Mouse (Mus musculus): ENCODE measurements at regions not wholly inside any gene's neighbourhood (a gene's known extent, or its start where the extent isn't known, plus 50 kb on each side); places are given as distances from the start of the nearest gene placed in this dataset.

- Histone ChIP-seq H3K9ac (no peak overlapping the region), H3K4me1 (peaks cover 26% of the 10 kb centered on the region; the same call in 1 of the 2 replicates), H3K4me2 (no peak overlapping the region), H3K4me3 (replicated peaks) (no peak overlapping the region), H3K27me3 (no peaks in the 10 kb centered on the region), H3K9me3 (replicated peaks) (no peaks in the 10 kb centered on the region), H3K27ac (no peak overlapping the region), H3K36me3 (no peaks in the 10 kb centered on the region)
- ATAC-seq (replicated peaks; ENCODE audit: low FRiP score), result no peak
- 52% methylated on average over 17 of the region's 17 CpGs for WGBS
Observed at GRCm38 (mm10) chr4:142622151-142622861, 383.1 kb upstream of the Kazn start.

GRCm38 (mm10) chr4:142619396-142619795, 380.2 kb upstream of the Kazn start:
- no peaks in the 10 kb centered on the region for H3K36me3 ChIP-seq
- no peaks in the 10 kb centered on the region for H3K27me3 ChIP-seq
- ATAC-seq (replicated peaks; ENCODE audit: low FRiP score), result no peak
- H3K27ac ChIP-seq, result no peak overlapping the region
- peaks cover 24% of the 10 kb centered on the region; the same call in 1 of the 2 replicates for H3K4me1 ChIP-seq
- 80% methylated on average over 8 of the region's 8 CpGs for whole genome bisulfite sequencing
- H3K9me3 ChIP-seq (replicated peaks), result no peaks in the 10 kb centered on the region
- H3K4me2 ChIP-seq, result no peak overlapping the region
- no peak overlapping the region for H3K9ac ChIP-seq
- H3K4me3 ChIP-seq (replicated peaks), result no peak overlapping the region

- H3K4me1 ChIP-seq, result peaks cover 24% of the 10 kb centered on the region; the same call in 1 of the 2 replicates
- H3K4me2 ChIP-seq, result no peak overlapping the region
- no peaks in the 10 kb centered on the region for H3K36me3 ChIP-seq
- H3K4me3 ChIP-seq (replicated peaks), result no peak overlapping the region
- no peak overlapping the region for H3K9ac ChIP-seq
- 33% methylated on average over 4 of the region's 4 CpGs for WGBS
- H3K27ac ChIP-seq, result no peak overlapping the region
- ATAC-seq (replicated peaks; ENCODE audit: low FRiP score), result peak; percentile 72
- H3K9me3 ChIP-seq (replicated peaks), result no peaks in the 10 kb centered on the region
- no peaks in the 10 kb centered on the region for H3K27me3 ChIP-seq
Observed at GRCm38 (mm10) chr4:142618770-142619169, 379.6 kb upstream of the Kazn start.

GRCm38 (mm10) chr4:142617676-142618075, 378.5 kb upstream of the Kazn start:
- Histone ChIP-seq H3K4me3 (replicated peaks) (no peak overlapping the region), H3K36me3 (no peaks in the 10 kb centered on the region), H3K4me1 (peaks cover 22% of the 10 kb centered on the region; the same call in 1 of the 2 replicates), H3K9ac (no peak overlapping the region), H3K27me3 (no peaks in the 10 kb centered on the region), H3K27ac (no peak overlapping the region), H3K9me3 (replicated peaks) (no peaks in the 10 kb centered on the region), H3K4me2 (no peak overlapping the region)
- 65% methylated on average over 5 of the region's 5 CpGs for WGBS
- ATAC-seq (replicated peaks; ENCODE audit: low FRiP score), result no peak

- no peaks in the 10 kb centered on the region for H3K27me3 ChIP-seq
- H3K4me2 ChIP-seq, result no peak overlapping the region
- no peak overlapping the region for H3K4me3 ChIP-seq (replicated peaks)
- no peak overlapping the region for H3K9ac ChIP-seq
- no peaks in the 10 kb centered on the region for H3K36me3 ChIP-seq
- ATAC-seq (replicated peaks; ENCODE audit: low FRiP score), result no peak
- no peaks in the 10 kb centered on the region for H3K9me3 ChIP-seq (replicated peaks)
- no peak overlapping the region for H3K27ac ChIP-seq
- 0 out of 2 replicates have a peak, but pooled peaks cover 14% of the 10 kb centered on the region for H3K4me1 ChIP-seq
- WGBS, result 78% methylated on average over 7 of the region's 7 CpGs
Observed at GRCm38 (mm10) chr4:142616901-142617300, 377.7 kb upstream of the Kazn start.

- 90% methylated on average over 3 of the region's 3 CpGs for WGBS
- Histone ChIP-seq H3K4me3 (replicated peaks) (no peak overlapping the region), H3K9ac (no peak overlapping the region), H3K27ac (no peak overlapping the region), H3K4me2 (no peak overlapping the region), H3K4me1 (no peaks in the 10 kb centered on the region), H3K27me3 (no peaks in the 10 kb centered on the region), H3K36me3 (no peaks in the 10 kb centered on the region), H3K9me3 (replicated peaks) (no peaks in the 10 kb centered on the region; the same call in 1 of the 2 replicates)
- ATAC-seq (replicated peaks; ENCODE audit: low FRiP score), result no peak
Observed at GRCm38 (mm10) chr4:142605098-142605497, 365.9 kb upstream of the Kazn start.

GRCm38 (mm10) chr4:142597214-142597613, 358.0 kb upstream of the Kazn start:
- Histone ChIP-seq H3K27me3 (no peaks in the 10 kb centered on the region), H3K9ac (no peak overlapping the region), H3K4me1 (peaks cover 6% of the 10 kb centered on the region; the same call in 1 of the 2 replicates), H3K4me2 (no peak overlapping the region), H3K36me3 (no peaks in the 10 kb centered on the region), H3K4me3 (replicated peaks) (no peak overlapping the region), H3K9me3 (replicated peaks) (no peaks in the 10 kb centered on the region), H3K27ac (no peak overlapping the region)
- 34% methylated on average over 4 of the region's 4 CpGs for WGBS
- ATAC-seq (replicated peaks; ENCODE audit: low FRiP score), result no peak

GRCm38 (mm10) chr4:142589084-142589741, 350.0 kb upstream of the Kazn start:
- 31% methylated on average over 7 of the region's 7 CpGs for WGBS
- no peak overlapping the region for H3K9ac ChIP-seq
- peak overlapping the region; percentile 75 for H3K27ac ChIP-seq
- H3K4me2 ChIP-seq, result peak overlapping the region; percentile 53
- peak; percentile 60; the same call in 1 of the 2 replicates for ATAC-seq (replicated peaks; ENCODE audit: low FRiP score)
- H3K4me1 ChIP-seq, result peaks cover 28% of the 10 kb centered on the region
- no peaks in the 10 kb centered on the region for H3K27me3 ChIP-seq
- no peaks in the 10 kb centered on the region for H3K9me3 ChIP-seq (replicated peaks)
- H3K4me3 ChIP-seq (replicated peaks), result no peak overlapping the region
- no peaks in the 10 kb centered on the region for H3K36me3 ChIP-seq

- Histone ChIP-seq H3K9ac (no peak overlapping the region), H3K4me2 (peak overlapping the region; percentile 53), H3K9me3 (replicated peaks) (no peaks in the 10 kb centered on the region), H3K4me3 (replicated peaks) (peak overlapping the region; percentile 12), H3K27me3 (no peaks in the 10 kb centered on the region), H3K4me1 (peaks cover 25% of the 10 kb centered on the region), H3K27ac (peak overlapping the region; percentile 75; the same call in 1 of the 2 replicates), H3K36me3 (no peaks in the 10 kb centered on the region)
- 43% methylated on average over 24 of the region's 24 CpGs for WGBS
- peak; percentile 43; the same call in 1 of the 2 replicates for ATAC-seq (replicated peaks; ENCODE audit: low FRiP score)
Observed at GRCm38 (mm10) chr4:142588418-142589083, 349.4 kb upstream of the Kazn start.

- no peak overlapping the region for H3K4me2 ChIP-seq
- H3K27me3 ChIP-seq, result no peaks in the 10 kb centered on the region
- 82% methylated on average over 22 of the region's 22 CpGs for WGBS
- no peaks in the 10 kb centered on the region for H3K9me3 ChIP-seq (replicated peaks)
- H3K4me1 ChIP-seq, result peaks cover 25% of the 10 kb centered on the region
- no peak for ATAC-seq (replicated peaks; ENCODE audit: low FRiP score)
- no peak overlapping the region for H3K9ac ChIP-seq
- no peak overlapping the region for H3K4me3 ChIP-seq (replicated peaks)
- H3K27ac ChIP-seq, result no peak overlapping the region
- H3K36me3 ChIP-seq, result no peaks in the 10 kb centered on the region
Observed at GRCm38 (mm10) chr4:142587345-142588035, 348.3 kb upstream of the Kazn start.

- no peaks in the 10 kb centered on the region for H3K27me3 ChIP-seq
- H3K9me3 ChIP-seq (replicated peaks), result no peaks in the 10 kb centered on the region
- peaks cover 5% of the 10 kb centered on the region for H3K4me1 ChIP-seq
- H3K4me3 ChIP-seq (replicated peaks), result no peak overlapping the region
- no peak overlapping the region for H3K9ac ChIP-seq
- no peak for ATAC-seq (replicated peaks; ENCODE audit: low FRiP score)
- H3K36me3 ChIP-seq, result no peaks in the 10 kb centered on the region
- no peak overlapping the region for H3K27ac ChIP-seq
- H3K4me2 ChIP-seq, result no peak overlapping the region
- 82% methylated on average over 4 of the region's 4 CpGs for WGBS
Observed at GRCm38 (mm10) chr4:142578536-142578935, 339.3 kb upstream of the Kazn start.

Data from kidney, embryonic 15.5 days (tissue).